8 mouse cellular contexts compared by ENCODE assay signal in genomic region chr4:109677221-109677620, GRCm38 (mm10). TPM values are rescaled to one million over a fixed set of nuclear protein-coding genes. Genes with fewer than 3 reads are reported as not detected.
A peak's percentile ranks its signal among the peaks of the same experiment; 100 is the strongest.
DNase-seq lines count a peak whose midpoint lies in the region; ATAC-seq lines count a peak whose summit lies in the region.

No protein-coding gene starts in this region.

- H3K9ac ChIP-seq in kidney, embryonic 14.5 days (ENCODE audit: low read depth, low read length) = peak overlapping the region; percentile 84
- peak overlapping the region; percentile 88 for H3K9ac ChIP-seq in midbrain, embryonic 11.5 days (ENCODE audit: low read length)

- DNase-seq in kidney, postnatal 10 days = no peak
- no peak for DNase-seq in hindbrain, embryonic 10.5 days (ENCODE audit: low spot score)
- DNase-seq in midbrain, embryonic 11.5 days (ENCODE audit: low spot score, missing footprints) = no peak
- DNase-seq in left cerebral cortex, postnatal 10 days (ENCODE audit: extremely low spot score in 1 of 2, low spot score in 2 of 2) = no peak
- no peak for DNase-seq in c-Kit-positive CD71-positive TER-119-positive erythroid progenitor cells, embryonic 14.5 days (ENCODE audit: low spot score)
- DNase-seq in layer of hippocampus, postnatal 10 days (ENCODE audit: low spot score in 2 of 2) = no peak

- H3K4me3 ChIP-seq in kidney, embryonic 14.5 days (ENCODE audit: low read length) = peak overlapping the region; percentile 86
- peak overlapping the region; percentile 99 for H3K4me3 ChIP-seq in brown adipose tissue, adult 24 weeks (ENCODE audit: insufficient read depth, low read depth, low read length)
- H3K4me3 ChIP-seq in hindbrain, embryonic 10.5 days = peak overlapping the region; percentile 91
- H3K4me3 ChIP-seq in midbrain, embryonic 11.5 days (ENCODE audit: low read depth, low read length) = peak overlapping the region; percentile 89

- H3K4me2 ChIP-seq in kidney, embryonic 14.5 days (replicated peaks; ENCODE audit: low read depth, low read length) = peak overlapping the region; percentile 60
- peak overlapping the region; percentile 49 for H3K4me2 ChIP-seq in midbrain, embryonic 11.5 days

- H3K27ac ChIP-seq in kidney, embryonic 14.5 days (ENCODE audit: low read depth, low read length) = peak overlapping the region; percentile 93
- peak overlapping the region; percentile 76 for H3K27ac ChIP-seq in brown adipose tissue, adult 24 weeks (replicated peaks; ENCODE audit: low read depth, low read length)
- H3K27ac ChIP-seq in hindbrain, embryonic 10.5 days = peak overlapping the region; percentile 95
- H3K27ac ChIP-seq in midbrain, embryonic 11.5 days (ENCODE audit: low read depth, low read length) = peak overlapping the region; percentile 92

- H3K9me3 ChIP-seq in kidney, embryonic 14.5 days (ENCODE audit: control insufficient read depth, low read length) = no peaks in the 10 kb centered on the region
- no peaks in the 10 kb centered on the region for H3K9me3 ChIP-seq in hindbrain, embryonic 10.5 days
- no peaks in the 10 kb centered on the region for H3K9me3 ChIP-seq in midbrain, embryonic 11.5 days (ENCODE audit: control insufficient read depth, low read length)

- H3K36me3 ChIP-seq in kidney, embryonic 14.5 days (ENCODE audit: control insufficient read depth, insufficient read depth, low read length) = no peaks in the 10 kb centered on the region
- H3K36me3 ChIP-seq in hindbrain, embryonic 10.5 days = no peaks in the 10 kb centered on the region
- H3K36me3 ChIP-seq in midbrain, embryonic 11.5 days (ENCODE audit: control insufficient read depth, insufficient read depth, low read length) = no peaks in the 10 kb centered on the region

- WGBS in kidney, embryonic 14.5 days = 0% methylated on average over 3 of the region's 3 CpGs
- 2% methylated on average over 3 of the region's 3 CpGs for WGBS in hindbrain, embryonic 10.5 days
- WGBS in midbrain, embryonic 11.5 days = 0% methylated on average over 3 of the region's 3 CpGs

- ATAC-seq in kidney, embryonic 14.5 days (ENCODE audit: low FRiP score, low TSS enrichment) = no peak
- ATAC-seq in midbrain, embryonic 11.5 days (ENCODE audit: low FRiP score) = peak; percentile 25; the same call in 1 of the 2 replicates

- no peaks in the 10 kb centered on the region for H3K27me3 ChIP-seq in kidney, embryonic 14.5 days (ENCODE audit: control insufficient read depth, insufficient read depth, low read length)
- H3K27me3 ChIP-seq in hindbrain, embryonic 10.5 days (ENCODE audit: insufficient read depth, poor library complexity, severe bottlenecking) = no peaks in the 10 kb centered on the region
- no peaks in the 10 kb centered on the region for H3K27me3 ChIP-seq in midbrain, embryonic 11.5 days (ENCODE audit: control insufficient read depth, insufficient read depth, low read length)

- intact Hi-C loops in left cerebral cortex, postnatal 10 days (cut with DNase I) = no loop called here

- peaks cover 6% of the 10 kb centered on the region; the same call in 1 of the 2 replicates for H3K4me1 ChIP-seq in kidney, embryonic 14.5 days (ENCODE audit: control insufficient read depth, insufficient read depth, low read length)
- peaks cover 3% of the 10 kb centered on the region; the same call in 1 of the 2 replicates for H3K4me1 ChIP-seq in brown adipose tissue, adult 24 weeks (ENCODE audit: control insufficient read depth, insufficient read depth, insufficient read length, low read length)
- peaks cover 14% of the 10 kb centered on the region for H3K4me1 ChIP-seq in hindbrain, embryonic 10.5 days (replicated peaks)
- H3K4me1 ChIP-seq in midbrain, embryonic 11.5 days (ENCODE audit: control insufficient read depth, insufficient read depth, low read length) = peaks cover 4% of the 10 kb centered on the region; the same call in 1 of the 2 replicates

RNA-seq across cellular contexts. Expression of gene Faf1, which starts 0.8 kb away (rescaled TPM):
- 27.1 and 34.3 TPM in 2 replicates for polyA plus RNA-seq in kidney, embryonic 14.5 days (2014; fragmentation: Nextera tagmentation; extraction: Ambion mirVana)
- polyA plus RNA-seq in brown adipose tissue, adult 24 weeks (2012; ENCODE audit: insufficient read depth, insufficient read length, missing spikeins) = 26.6 and 28.3 TPM in 2 replicates
- 29.4 and 32.5 TPM in 2 replicates for polyA plus RNA-seq in hindbrain, embryonic 10.5 days (2016; fragmentation: Nextera tagmentation; extraction: Ambion mirVana)
- polyA plus RNA-seq in midbrain, embryonic 11.5 days (2014; fragmentation: Nextera tagmentation; extraction: Ambion mirVana) = 42.4 and 44.0 TPM in 2 replicates
- 10 to 100 TPM; 31.8 to 34.3 TPM for total RNA-seq in left cerebral cortex, postnatal 10 days (2021)
- total RNA-seq in layer of hippocampus, postnatal 10 days (2021) = 10 to 100 TPM; 31.6 to 33.7 TPM

RNA-seq across cellular contexts. Expression of gene Cdkn2c, which starts 10.2 kb away (rescaled TPM):
- polyA plus RNA-seq in kidney, embryonic 14.5 days (2014; fragmentation: Nextera tagmentation; extraction: Ambion mirVana) = 2.8 and 3.2 TPM in 2 replicates
- 114 and 124 TPM in 2 replicates for polyA plus RNA-seq in brown adipose tissue, adult 24 weeks (2012; ENCODE audit: insufficient read depth, insufficient read length, missing spikeins)
- 3.2 and 4.2 TPM in 2 replicates for polyA plus RNA-seq in hindbrain, embryonic 10.5 days (2016; fragmentation: Nextera tagmentation; extraction: Ambion mirVana)
- 7.4 and 8.9 TPM in 2 replicates for polyA plus RNA-seq in midbrain, embryonic 11.5 days (2014; fragmentation: Nextera tagmentation; extraction: Ambion mirVana)
- total RNA-seq in left cerebral cortex, postnatal 10 days (2021) = 1 to 10 TPM; 5.3 to 5.9 TPM
- total RNA-seq in layer of hippocampus, postnatal 10 days (2021) = 1 to 10 TPM; 6.7 to 8.5 TPM

Comparison
In these comparisons a context has a peak if more than half of its experiments do, and no peak if none do; other contexts are left out.
1. RNA of gene Cdkn2c, which starts 10.2 kb away (polyA plus RNA-seq): 114 to 124 TPM in brown adipose tissue, adult 24 weeks; 7.4 to 8.9 TPM in midbrain, embryonic 11.5 days, 3.2 to 4.2 TPM in hindbrain, embryonic 10.5 days and 2.8 to 3.2 TPM in kidney, embryonic 14.5 days; every median in the first group is over 10 times any median in the second.
2. Peak in every context shown above with its lines, with median percentiles within 50 percentile points of each other: H3K27ac ChIP-seq and H3K4me3 ChIP-seq.